Mouse (Mus musculus): ENCODE results near the gene Dlg5. TPM values are rescaled to one million over a fixed set of nuclear protein-coding genes. Genes with fewer than 3 reads are reported as not detected.

Dlg5 gene
- polyA plus RNA-seq, 1 experiment: 89.3 TPM

- TF ChIP-seq CTCF (IDR thresholded peaks at IDR 0.05; ENCODE audit: borderline replicate concordance, extremely low read depth, insufficient read depth, insufficient read length) (no peak), POLR2A (IDR thresholded peaks at IDR 0.05; ENCODE audit: borderline replicate concordance, extremely low read depth, insufficient read depth, insufficient read length, poor library complexity, severe bottlenecking) (no peak)
- no peak for DNase-seq (ENCODE audit: low read depth)
These were observed 146.9 kb downstream of the Dlg5 start for GRCm38 (mm10) chr14:24098828-24099227.

GRCm38 (mm10) chr14:24094656-24095055, 151.1 kb downstream of the Dlg5 start:
- TF ChIP-seq POLR2A (IDR thresholded peaks at IDR 0.05; ENCODE audit: borderline replicate concordance, extremely low read depth, insufficient read depth, insufficient read length, poor library complexity, severe bottlenecking) (no peak), CTCF (IDR thresholded peaks at IDR 0.05; ENCODE audit: borderline replicate concordance, extremely low read depth, insufficient read depth, insufficient read length) (no peak)
- DNase-seq (ENCODE audit: low read depth): no peak

GRCm38 (mm10) chr14:24093221-24093620, 152.5 kb downstream of the Dlg5 start:
- DNase-seq (ENCODE audit: low read depth): no peak
- TF ChIP-seq CTCF (IDR thresholded peaks at IDR 0.05; ENCODE audit: borderline replicate concordance, extremely low read depth, insufficient read depth, insufficient read length): no peak
- TF ChIP-seq POLR2A (IDR thresholded peaks at IDR 0.05; ENCODE audit: borderline replicate concordance, extremely low read depth, insufficient read depth, insufficient read length, poor library complexity, severe bottlenecking): no peak

GRCm38 (mm10) chr14:24092391-24092790, 153.3 kb downstream of the Dlg5 start:
- TF ChIP-seq CTCF (IDR thresholded peaks at IDR 0.05; ENCODE audit: borderline replicate concordance, extremely low read depth, insufficient read depth, insufficient read length) (no peak), POLR2A (IDR thresholded peaks at IDR 0.05; ENCODE audit: borderline replicate concordance, extremely low read depth, insufficient read depth, insufficient read length, poor library complexity, severe bottlenecking) (no peak)
- DNase-seq (ENCODE audit: low read depth): peak; percentile 40

GRCm38 (mm10) chr14:24090790-24091189, 154.9 kb downstream of the Dlg5 start:
- no peak for DNase-seq (ENCODE audit: low read depth)
- TF ChIP-seq CTCF (IDR thresholded peaks at IDR 0.05; ENCODE audit: borderline replicate concordance, extremely low read depth, insufficient read depth, insufficient read length): no peak
- TF ChIP-seq POLR2A (IDR thresholded peaks at IDR 0.05; ENCODE audit: borderline replicate concordance, extremely low read depth, insufficient read depth, insufficient read length, poor library complexity, severe bottlenecking): no peak

GRCm38 (mm10) chr14:24089181-24089580, 156.5 kb downstream of the Dlg5 start:
- DNase-seq (ENCODE audit: low read depth): no peak
- no peak for TF ChIP-seq POLR2A (IDR thresholded peaks at IDR 0.05; ENCODE audit: borderline replicate concordance, extremely low read depth, insufficient read depth, insufficient read length, poor library complexity, severe bottlenecking)
- no peak for TF ChIP-seq CTCF (IDR thresholded peaks at IDR 0.05; ENCODE audit: borderline replicate concordance, extremely low read depth, insufficient read depth, insufficient read length)

- no peak for DNase-seq (ENCODE audit: low read depth)
- TF ChIP-seq POLR2A (IDR thresholded peaks at IDR 0.05; ENCODE audit: borderline replicate concordance, extremely low read depth, insufficient read depth, insufficient read length, poor library complexity, severe bottlenecking) (no peak), CTCF (IDR thresholded peaks at IDR 0.05; ENCODE audit: borderline replicate concordance, extremely low read depth, insufficient read depth, insufficient read length) (no peak)
These were observed 158.3 kb downstream of the Dlg5 start for GRCm38 (mm10) chr14:24087430-24087829.

- DNase-seq (ENCODE audit: low read depth): peak; percentile 17
- no peak for TF ChIP-seq POLR2A (IDR thresholded peaks at IDR 0.05; ENCODE audit: borderline replicate concordance, extremely low read depth, insufficient read depth, insufficient read length, poor library complexity, severe bottlenecking)
- TF ChIP-seq CTCF (IDR thresholded peaks at IDR 0.05; ENCODE audit: borderline replicate concordance, extremely low read depth, insufficient read depth, insufficient read length): no peak
These were observed 159.2 kb downstream of the Dlg5 start for GRCm38 (mm10) chr14:24086481-24086880.

Other genes starting within 250 kb of the Dlg5 start
- gene Kcnma1, start 231.4 kb downstream of the Dlg5 start, polyA plus RNA-seq (2012; rRNA removed): 10.6 and 18.3 TPM in 2 replicates
- 0.10 TPM in 1 of 2 replicates, not detected in the other for gene E330034G19Rik, start 47.3 kb upstream of the Dlg5 start, polyA plus RNA-seq (2012; rRNA removed)
- 12.4 and 16.4 TPM in 2 replicates for gene Polr3a, start 241.1 kb upstream of the Dlg5 start, polyA plus RNA-seq (2012; rRNA removed)
- 2,169 and 2,228 TPM in 2 replicates for gene Rps24, start 241.2 kb upstream of the Dlg5 start, polyA plus RNA-seq (2012; rRNA removed)

Data from brain, embryonic 14.5 days (tissue).